Mouse (Mus musculus) monocyte, adult 5-6 weeks (primary cell): ENCODE results near the gene Mpi. TPM values are rescaled to one million over a fixed set of nuclear protein-coding genes. Genes with fewer than 3 reads are reported as not detected.
A peak's percentile ranks its signal among the peaks of the same experiment; 100 is the strongest.

Experiments
- ATAC-seq: fragments of 153-309, 156-312 bp; replicated peaks from 2 replicates; pipeline ENCODE4 v1.8.0; 2017; ENCODE audit warnings: mild to moderate bottlenecking; ENCODE audit not compliant: low TSS enrichment, insufficient number of reproducible peaks, severe bottlenecking, poor library complexity, low FRiP score
- total RNA-seq: library from RNA; stranded (forward); fragments of 200-1000, 200-491, 200-594 nt; gene quantifications from 3 replicates; pipeline ENCODE4 v1.2.3, GENCODE M21; 2017

The Mpi gene
- 1.9 to 7.7 TPM (median 7.5 TPM) in 3 replicates for total RNA-seq

DNA sequence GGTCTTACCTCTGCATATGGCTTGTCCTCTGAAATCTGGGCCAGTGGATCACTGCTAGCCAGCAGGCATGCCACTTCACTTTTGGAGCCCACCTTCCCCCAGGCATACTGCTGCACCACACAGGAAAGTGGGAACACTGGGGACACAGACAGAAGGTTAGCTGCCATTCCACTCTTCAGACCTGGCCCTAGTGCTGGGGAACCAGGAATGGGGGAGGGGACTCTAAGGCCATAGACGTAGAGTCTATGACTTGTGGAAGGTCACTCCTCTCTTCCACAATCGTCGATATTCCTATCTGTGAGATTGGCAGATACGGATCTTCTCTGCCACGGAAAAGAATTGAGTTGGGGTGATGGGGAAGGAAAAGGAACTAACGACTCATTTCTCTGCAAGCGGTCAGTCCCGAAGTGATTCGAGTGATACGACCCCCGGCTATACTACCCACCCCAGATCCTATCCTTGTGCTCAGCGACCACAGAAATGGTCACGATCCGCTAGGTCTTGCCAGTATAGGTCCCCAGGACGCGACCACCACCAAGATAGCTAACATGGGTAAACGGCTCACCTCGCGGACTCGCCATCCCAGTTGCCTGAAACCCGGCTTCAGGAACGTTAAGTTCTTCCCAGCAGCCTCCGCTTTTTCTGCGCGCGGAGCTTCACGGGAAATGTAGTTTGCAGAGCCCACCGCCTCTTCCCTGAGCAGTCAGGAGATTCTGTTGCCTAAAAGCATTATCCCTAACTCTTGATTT is at the start of gene Mpi:
Mpi (minus strand) TSS at position 625 of the 749 bp plus-strand sequence.
- peak; percentile 67 for ATAC-seq

GRCm38 (mm10) chr9:57602098-57602497 is 49.5 kb upstream of the Mpi start:
- no peak for ATAC-seq

DNA sequence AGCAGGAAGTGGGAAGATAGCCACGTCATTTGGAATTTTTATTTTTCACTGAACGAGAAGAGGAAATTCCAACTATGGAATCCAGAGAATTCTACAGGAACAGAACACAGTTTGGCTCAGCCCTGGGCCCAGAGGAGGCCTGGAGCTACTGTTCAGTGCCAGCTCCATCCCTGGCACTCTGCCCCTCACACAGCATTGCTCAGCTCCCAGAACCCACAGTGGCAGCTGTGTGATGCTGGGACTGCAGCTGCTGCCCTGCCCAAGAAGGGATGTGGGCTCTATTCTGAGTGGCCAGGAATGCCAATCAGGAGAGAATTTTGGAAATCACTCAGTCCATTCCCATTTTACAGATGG is 48.8 kb upstream of the Mpi start:
- ATAC-seq, result no peak

- ATAC-seq, result no peak
These were observed 48.2 kb upstream of the Mpi start for GRCm38 (mm10) chr9:57600620-57601352.

DNA sequence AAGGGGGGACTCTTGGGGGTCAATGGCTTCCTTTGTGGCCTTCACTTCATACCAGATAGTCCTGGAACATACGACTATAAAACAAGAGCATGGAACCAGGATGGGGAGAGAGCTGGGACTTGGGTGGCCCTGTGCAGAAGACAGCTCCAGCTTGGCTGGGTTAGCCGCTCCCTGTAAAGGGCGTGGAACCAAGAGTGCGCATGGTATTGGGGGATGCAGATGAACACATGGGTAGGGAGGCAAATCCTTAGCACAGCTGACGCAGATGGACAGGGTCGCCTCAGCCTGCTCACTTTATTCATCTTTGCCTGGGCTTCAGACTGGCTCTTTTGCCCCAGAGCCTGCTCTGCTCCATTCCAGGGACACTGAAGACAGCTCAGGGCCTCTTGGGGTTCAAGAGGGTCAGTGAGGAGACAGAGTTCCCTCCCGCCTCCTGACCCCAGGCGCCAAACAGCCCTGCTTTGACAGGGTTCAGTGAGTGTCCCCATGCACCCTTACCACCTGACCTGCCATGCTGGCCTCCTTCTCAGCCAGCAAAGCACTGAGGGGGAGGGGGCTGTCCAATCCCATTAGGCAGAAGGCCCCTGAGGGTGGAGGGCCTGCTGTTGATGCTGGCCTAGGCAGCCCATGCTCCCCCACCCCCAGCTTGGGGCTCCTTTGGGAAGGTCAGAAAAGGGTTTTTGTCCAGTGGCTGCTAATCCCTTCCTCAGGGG is 46.4 kb upstream of the Mpi start:
- no peak for ATAC-seq

- no peak for ATAC-seq
These were observed 45.4 kb upstream of the Mpi start for GRCm38 (mm10) chr9:57597929-57598382.

DNA sequence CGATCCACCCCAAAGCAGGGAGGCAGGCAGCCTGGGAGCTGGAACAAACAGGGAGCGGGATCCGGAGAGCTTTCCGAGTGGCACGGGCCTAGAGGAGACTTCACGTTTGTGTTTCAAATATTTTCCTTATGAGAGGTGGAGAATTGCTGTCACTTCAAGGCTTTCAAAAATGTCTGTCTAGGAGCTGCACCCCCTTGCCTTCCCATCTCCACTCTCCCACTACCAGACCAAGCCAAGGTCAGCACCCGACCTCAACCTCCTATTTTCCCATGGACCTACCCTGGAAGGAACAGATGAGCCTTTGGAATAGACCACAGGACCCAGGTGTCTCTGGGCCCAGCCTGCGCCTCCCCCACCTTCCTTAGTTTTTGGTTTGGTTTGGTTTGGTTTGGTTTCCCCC is 44.7 kb upstream of the Mpi start:
- ATAC-seq, result no peak

- ATAC-seq, result no peak
These were observed 41.6 kb upstream of the Mpi start for GRCm38 (mm10) chr9:57594174-57594509.

DNA sequence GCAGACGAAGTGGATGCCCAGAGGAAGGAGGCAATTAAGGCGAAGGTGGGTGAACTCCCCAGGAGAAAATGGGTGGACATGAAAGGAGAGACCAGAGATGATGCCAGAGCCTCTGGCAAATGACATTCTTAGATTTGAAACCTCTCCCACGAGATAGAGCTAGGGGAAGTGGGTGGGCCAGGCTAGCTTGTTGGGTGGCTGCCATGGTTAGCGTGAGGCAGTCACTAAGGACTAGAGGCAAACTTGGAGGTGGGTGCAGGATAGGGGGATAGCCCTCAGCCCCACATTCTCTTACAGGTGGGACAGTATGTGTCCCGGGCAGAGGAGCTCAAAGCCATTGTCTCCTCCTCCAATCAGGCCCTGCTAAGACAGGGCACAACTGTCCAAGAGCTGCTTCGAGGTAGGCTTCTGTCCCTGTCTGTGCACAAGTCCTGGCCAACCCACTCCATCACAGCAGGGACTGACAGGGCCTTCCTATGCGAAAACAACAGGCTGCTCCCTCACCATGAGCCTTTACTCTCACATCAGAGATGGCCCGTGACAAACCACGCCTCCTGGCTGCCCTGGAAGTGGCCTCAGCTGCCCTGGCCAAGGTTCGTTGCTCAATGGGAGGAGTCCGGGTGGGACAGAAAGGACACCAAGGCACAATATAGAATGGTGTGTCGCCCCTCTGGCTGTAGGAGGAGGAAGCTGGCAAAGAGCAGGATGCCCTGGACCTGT is 41.1 kb upstream of the Mpi start:
- ATAC-seq, result no peak

GRCm38 (mm10) chr9:57590726-57591125 is 38.2 kb upstream of the Mpi start:
- no peak for ATAC-seq

DNA sequence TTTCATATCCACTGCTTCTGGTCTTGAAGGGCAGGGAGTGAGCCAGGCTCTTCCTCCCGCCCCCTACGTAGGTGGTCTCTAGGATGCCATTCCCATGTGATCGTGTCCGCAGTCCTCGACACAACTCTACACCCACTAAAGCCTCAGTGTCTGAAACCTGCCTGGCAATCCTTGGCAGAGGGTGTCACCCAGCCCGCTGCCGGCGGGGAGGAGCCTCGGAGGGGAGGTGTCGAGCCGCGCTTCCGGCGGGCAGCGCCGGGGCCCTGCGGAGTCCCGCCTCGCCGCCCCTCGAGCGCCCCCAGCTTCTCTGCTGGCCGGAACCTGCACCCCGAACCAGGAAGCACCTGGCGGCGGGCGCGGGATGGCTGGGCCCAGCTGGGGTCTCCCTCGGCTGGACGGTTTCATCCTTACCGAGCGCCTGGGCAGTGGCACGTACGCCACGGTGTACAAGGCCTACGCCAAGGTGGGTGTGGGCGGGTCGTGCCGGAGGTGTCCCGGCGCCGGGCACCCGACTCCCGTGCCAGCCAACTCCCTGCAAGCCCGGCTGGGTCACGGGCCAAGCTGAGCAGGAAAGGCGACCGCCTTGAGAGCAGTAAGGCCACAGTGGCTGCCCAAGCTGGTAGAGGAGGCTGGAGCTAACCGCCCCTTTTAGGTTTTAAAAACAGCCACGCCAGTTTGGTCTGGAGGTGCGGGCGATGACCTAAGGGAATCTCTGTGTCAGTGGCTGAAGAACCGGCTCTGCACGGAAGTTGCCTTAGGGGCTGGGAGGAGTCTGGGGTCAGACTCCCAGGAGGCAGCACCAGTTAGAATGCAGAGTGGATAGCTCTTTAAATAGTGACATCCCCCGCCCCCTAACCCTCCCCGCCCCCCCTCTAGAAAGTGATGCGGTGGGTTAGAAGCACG is 36.9 kb upstream of the Mpi start, which contains the start of gene Ulk3:
Ulk3 (plus strand) TSS at position 229 of the 903 bp plus-strand sequence.
- ATAC-seq, result peak; percentile 59

GRCm38 (mm10) chr9:57584991-57585390 is 32.4 kb upstream of the Mpi start:
- no peak for ATAC-seq

DNA sequence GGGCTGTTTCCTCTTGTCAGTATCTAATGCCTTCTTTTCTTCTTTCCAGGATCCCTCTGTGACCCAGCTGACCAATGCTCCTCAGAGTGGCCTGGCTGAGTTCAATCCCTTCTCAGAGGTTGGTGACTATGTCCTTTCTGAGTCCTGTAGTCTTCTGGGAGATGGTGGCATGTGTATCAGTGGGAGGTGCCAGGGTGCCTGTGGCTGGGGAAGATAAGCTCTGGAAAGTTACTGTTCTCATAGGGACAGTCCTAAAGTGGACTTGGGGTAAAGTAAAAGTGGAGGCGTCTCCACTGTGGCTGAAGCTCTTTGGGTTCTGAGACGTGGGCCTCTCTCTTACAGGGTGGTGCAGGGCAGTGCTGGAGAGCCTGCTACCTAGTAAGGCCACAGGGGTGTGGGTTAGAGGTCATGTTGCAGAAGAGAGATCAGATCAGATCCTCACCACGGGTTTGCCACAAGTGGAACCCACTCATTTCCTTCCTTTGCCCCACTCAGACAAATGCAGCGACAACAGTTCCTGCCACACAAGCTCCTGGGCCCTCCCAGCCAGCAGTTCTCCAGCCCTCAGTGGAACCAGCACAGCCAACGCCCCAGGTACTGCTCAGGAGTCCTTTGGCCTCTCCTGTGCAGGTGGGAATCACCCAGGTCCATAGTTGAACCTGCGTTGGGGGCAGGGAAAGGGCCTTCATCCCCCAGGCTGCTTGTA is 24.7 kb upstream of the Mpi start:
- ATAC-seq, result 0 out of 2 replicates have a peak, but pooled peaks have one; percentile 18

DNA sequence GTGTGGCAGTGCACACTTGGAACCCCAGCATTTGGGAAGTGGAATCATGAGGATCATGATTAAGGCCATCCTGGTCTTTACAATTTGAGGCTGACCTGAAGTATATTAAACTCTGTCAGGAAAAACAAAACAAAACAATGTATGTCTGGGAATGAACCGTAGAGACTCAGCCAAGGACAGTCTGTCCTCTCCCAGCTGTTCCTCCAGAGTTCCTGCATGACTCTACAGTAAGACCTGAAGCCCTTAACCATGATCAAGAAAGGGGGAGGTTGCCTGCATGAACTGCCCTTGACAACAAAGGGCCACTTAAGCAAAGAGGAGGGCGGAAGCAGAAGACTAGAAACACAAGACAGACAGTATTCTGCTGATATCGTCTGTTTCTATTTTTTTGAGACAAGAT is 23.0 kb upstream of the Mpi start:
- no peak for ATAC-seq

DNA sequence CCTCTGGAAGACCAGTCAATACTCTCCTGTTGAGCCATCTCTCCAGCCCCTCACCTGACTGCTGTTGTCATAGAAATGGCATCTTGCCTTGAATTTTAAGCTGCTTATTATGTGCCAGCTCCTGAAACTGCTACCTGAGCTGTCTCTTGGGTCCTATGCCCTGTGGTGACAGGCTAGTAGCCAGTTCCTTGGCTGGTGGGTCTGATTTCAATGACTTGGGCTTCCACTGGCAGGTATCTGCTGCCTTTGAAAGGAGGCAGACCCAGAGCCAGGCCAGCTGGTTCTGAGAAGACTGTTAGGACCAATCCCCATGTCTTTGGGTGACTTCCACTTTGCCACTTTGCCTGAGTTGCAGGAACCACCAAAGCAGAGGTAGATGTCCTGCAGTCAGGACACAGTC is 21.8 kb upstream of the Mpi start:
- no peak for ATAC-seq

DNA sequence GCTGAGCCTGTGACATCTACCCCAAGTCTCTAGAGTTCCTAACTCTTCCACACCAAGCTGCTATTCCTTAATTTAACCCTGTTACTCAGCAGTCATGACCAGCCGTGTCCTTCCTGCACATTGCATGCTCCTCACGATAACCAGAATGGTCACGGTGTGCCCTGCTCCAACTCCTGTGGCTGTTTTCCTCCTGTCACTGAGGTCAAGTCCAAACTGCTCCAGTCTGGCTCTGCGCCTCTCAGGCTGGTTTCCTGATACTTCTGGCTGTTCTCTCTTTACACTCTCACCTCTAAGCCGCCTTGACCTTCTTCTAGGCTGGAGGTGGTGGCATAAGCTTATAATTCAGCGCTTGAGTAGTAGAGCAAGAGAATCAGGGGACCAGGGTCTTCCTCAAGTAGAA is 15.9 kb upstream of the Mpi start:
- no peak for ATAC-seq

- ATAC-seq, result no peak
These were observed 14.3 kb upstream of the Mpi start for GRCm38 (mm10) chr9:57566846-57567245.
